Mouse (Mus musculus): ENCODE measurements around the gene Itga3. TPM values are rescaled to one million over a fixed set of nuclear protein-coding genes. Genes with fewer than 3 reads are reported as not detected.

Itga3 gene
- total RNA-seq, 1 experiment from 2014 or later = 2.5 TPM

DNA sequence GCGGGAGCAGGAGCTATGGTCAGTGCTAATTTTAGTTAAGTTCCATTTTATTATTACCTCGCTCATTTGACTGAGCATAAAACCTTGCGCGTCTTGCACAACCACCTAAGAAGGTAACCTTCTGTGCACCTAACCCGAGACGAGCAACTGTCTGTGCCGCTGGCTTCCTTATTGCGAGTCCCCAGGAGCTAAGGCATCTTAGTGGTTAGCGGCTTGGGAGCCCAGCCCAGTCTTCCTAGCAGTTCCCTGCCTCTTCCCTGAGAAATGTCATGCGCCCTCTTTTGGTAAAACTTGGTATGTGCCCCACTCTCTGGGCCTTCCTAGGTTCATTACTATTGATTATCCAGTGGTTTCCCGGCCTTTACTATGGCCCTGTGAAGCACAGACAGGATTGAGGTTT lies 34.5 kb downstream of the Itga3 start:
- ATAC-seq (replicated peaks in 1 of 2; ENCODE audit: insufficient read depth in 1 of 2, low FRiP score in 2 of 2, low TSS enrichment in 1 of 2, low read depth in 1 of 2, poor library complexity in 2 of 2, severe bottlenecking in 2 of 2) = peak; percentile 28 to 29; a peak in 2 of 4 replicates

DNA sequence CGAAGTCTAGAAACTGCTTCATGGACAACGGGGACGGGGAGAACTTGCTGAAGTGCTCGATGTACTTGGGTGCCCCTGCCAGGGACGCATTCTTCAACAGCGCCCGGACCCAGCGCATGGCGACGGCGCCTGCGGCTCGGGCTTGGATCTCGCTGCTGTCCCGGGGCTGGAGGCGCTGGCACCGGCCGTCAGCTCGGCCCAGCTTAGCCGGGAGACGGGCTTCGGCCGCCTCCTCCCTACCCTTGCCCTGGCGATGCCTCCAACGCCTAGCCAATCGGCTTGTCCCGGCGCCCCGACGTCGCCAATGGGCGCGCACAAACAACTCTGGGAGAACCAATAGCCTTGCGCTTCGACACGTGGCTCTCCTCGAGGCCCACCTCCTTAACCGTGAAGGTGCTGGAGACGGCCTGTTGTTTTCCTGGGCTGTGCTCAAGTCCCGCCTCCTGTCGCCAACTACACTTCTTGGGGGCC lies 35.4 kb downstream of the Itga3 start, which contains the start of gene Pdk2:
TSS of gene Pdk2 (minus strand) at position 216 of the 471 bp plus-strand sequence.
- peak; percentile 98 for ATAC-seq (replicated peaks in 1 of 2; ENCODE audit: insufficient read depth in 1 of 2, low FRiP score in 2 of 2, low TSS enrichment in 1 of 2, low read depth in 1 of 2, poor library complexity in 2 of 2, severe bottlenecking in 2 of 2)

- ATAC-seq (replicated peaks in 1 of 2; ENCODE audit: insufficient read depth in 1 of 2, low FRiP score in 2 of 2, low TSS enrichment in 1 of 2, low read depth in 1 of 2, poor library complexity in 2 of 2, severe bottlenecking in 2 of 2) = no peak
Measured at GRCm38 (mm10) chr11:95040491-95041138, 36.0 kb downstream of the Itga3 start.

- no peak for ATAC-seq (replicated peaks in 1 of 2; ENCODE audit: insufficient read depth in 1 of 2, low FRiP score in 2 of 2, low TSS enrichment in 1 of 2, low read depth in 1 of 2, poor library complexity in 2 of 2, severe bottlenecking in 2 of 2)
Measured at GRCm38 (mm10) chr11:95039766-95040165, 36.8 kb downstream of the Itga3 start.

GRCm38 (mm10) chr11:95038818-95039655 lies 37.6 kb downstream of the Itga3 start:
- ATAC-seq (replicated peaks in 1 of 2; ENCODE audit: insufficient read depth in 1 of 2, low FRiP score in 2 of 2, low TSS enrichment in 1 of 2, low read depth in 1 of 2, poor library complexity in 2 of 2, severe bottlenecking in 2 of 2) = no peak

DNA sequence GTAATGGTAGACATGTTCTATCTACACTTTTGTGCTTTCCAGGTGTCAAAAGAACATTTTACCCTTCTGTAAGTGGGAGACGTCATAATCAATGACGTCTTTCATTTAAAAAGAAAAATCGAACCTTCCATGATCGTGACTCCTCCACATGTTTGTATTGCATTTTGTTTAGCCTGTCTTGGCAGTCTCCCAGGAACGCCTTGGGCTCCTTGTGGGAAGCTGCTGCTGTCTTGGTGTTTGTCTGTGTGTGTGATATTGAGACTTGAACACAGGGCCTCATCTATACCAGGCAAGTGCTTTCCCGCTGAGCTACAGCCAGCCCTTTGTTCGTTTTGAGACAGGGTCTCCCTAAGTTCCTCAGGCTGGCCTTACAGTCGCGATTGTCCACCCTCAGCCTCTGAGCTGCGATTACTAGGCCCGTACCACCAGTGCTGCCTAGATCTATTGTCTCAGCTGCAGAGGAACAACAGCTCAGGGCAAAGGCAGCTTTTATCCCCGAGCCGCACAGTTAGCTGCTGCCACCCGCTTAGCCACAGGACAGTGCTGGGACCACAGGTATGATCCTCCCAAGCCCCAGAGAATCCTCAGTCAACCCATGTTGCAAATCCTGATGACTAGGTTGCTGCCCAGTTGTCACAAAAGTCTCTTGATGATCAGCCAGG lies 38.3 kb downstream of the Itga3 start:
- ATAC-seq (replicated peaks in 1 of 2; ENCODE audit: insufficient read depth in 1 of 2, low FRiP score in 2 of 2, low TSS enrichment in 1 of 2, low read depth in 1 of 2, poor library complexity in 2 of 2, severe bottlenecking in 2 of 2) = no peak

DNA sequence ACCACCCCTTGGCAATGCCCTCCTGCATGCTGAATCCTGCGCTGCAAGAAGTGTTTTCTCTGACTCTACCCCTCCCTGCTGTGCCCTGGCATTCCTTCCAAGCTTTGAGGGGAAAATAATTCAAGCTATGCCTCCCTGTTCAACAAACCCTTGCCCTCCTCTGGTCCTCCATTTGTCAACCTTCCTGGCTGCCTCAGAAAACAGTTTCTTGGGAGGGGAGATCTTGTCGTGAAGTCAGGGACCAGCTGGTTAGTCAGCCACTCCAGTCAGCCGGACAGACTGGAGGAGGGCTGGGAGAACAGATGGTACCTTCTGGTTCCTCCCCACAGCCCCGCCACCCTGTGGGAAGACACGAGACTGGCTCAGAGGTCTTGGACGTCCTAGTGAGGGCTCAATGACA lies 39.3 kb downstream of the Itga3 start:
- no peak for ATAC-seq (replicated peaks in 1 of 2; ENCODE audit: insufficient read depth in 1 of 2, low FRiP score in 2 of 2, low TSS enrichment in 1 of 2, low read depth in 1 of 2, poor library complexity in 2 of 2, severe bottlenecking in 2 of 2)

- ATAC-seq (replicated peaks in 1 of 2; ENCODE audit: insufficient read depth in 1 of 2, low FRiP score in 2 of 2, low TSS enrichment in 1 of 2, low read depth in 1 of 2, poor library complexity in 2 of 2, severe bottlenecking in 2 of 2) = no peak
Measured at GRCm38 (mm10) chr11:95036521-95036920, 40.1 kb downstream of the Itga3 start.

DNA sequence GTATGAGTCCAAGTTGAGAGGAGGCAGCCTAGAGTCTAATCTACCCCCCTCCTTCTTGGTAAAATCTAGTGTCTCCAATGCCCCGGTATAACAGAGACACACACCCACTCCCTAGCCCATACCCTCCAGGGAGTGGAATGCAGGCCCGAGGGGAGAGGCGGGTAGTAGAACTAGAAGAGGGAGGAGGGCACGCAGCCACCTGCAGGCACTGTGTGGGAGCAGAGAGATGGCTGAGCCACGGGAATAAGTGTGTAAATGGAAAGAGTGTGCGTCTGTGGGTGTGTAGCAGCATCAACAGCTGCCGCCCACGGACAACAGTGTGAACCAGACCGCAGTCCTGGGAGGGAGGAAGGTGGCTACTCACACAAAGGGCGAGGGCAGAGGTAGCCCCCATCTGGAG lies 41.7 kb downstream of the Itga3 start:
- ATAC-seq (replicated peaks in 1 of 2; ENCODE audit: insufficient read depth in 1 of 2, low FRiP score in 2 of 2, low TSS enrichment in 1 of 2, low read depth in 1 of 2, poor library complexity in 2 of 2, severe bottlenecking in 2 of 2) = no peak

GRCm38 (mm10) chr11:95033617-95034016 lies 43.0 kb downstream of the Itga3 start:
- no peak for ATAC-seq (replicated peaks in 1 of 2; ENCODE audit: insufficient read depth in 1 of 2, low FRiP score in 2 of 2, low TSS enrichment in 1 of 2, low read depth in 1 of 2, poor library complexity in 2 of 2, severe bottlenecking in 2 of 2)

DNA sequence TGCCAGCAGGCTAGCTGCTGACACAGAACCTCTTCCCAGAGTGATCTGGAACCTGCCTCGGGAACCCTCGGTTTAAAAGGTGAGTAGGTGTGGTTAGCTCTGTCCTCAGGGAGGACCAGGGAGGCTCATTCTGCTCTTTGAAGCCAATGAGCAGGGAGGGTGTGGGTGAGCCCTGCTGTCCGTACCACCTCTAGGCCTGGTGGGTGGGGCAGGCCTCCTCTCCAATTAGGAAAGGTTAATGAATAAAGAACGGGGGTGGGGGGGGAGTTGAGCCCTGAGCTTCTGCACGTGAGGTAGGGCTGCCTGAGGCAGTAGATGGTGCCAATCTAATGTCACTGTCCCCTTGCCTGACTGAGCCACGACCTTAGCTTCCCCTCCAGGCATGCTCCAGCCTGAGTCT lies 43.7 kb downstream of the Itga3 start:
- ATAC-seq (replicated peaks in 1 of 2; ENCODE audit: insufficient read depth in 1 of 2, low FRiP score in 2 of 2, low TSS enrichment in 1 of 2, low read depth in 1 of 2, poor library complexity in 2 of 2, severe bottlenecking in 2 of 2) = no peak

DNA sequence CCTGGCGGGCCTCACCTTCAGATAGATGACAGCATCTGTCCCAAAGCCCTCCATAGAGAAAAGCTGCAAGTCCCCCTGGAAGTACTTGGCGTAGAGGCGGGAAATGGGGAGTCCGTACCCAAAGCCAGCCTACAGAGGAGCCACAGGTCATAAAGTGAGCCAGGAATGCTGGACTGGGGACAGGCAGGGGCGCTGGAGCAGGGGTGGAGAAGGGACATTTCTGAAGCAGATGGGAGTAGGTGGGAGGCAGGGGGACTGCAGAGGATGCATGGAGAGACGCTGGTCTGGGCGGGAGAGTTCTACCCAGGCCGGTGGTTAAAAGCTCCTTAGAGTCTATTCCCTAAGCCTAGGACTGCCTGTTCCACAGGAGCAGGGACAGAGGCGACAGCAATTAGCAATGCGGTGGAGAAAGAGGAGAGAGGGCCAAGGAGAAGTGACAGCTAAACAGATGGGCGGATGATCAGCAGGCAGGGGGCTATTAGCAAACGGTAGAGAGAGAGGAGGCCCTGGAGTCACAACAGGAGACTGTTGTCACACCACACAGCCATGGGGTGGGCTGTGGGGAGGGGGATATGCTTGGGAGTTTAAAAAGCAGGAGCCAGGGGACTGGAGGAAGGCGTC lies 48.6 kb downstream of the Itga3 start:
- ATAC-seq (replicated peaks in 1 of 2; ENCODE audit: insufficient read depth in 1 of 2, low FRiP score in 2 of 2, low TSS enrichment in 1 of 2, low read depth in 1 of 2, poor library complexity in 2 of 2, severe bottlenecking in 2 of 2) = no peak

- no peak for ATAC-seq (replicated peaks in 1 of 2; ENCODE audit: insufficient read depth in 1 of 2, low FRiP score in 2 of 2, low TSS enrichment in 1 of 2, low read depth in 1 of 2, poor library complexity in 2 of 2, severe bottlenecking in 2 of 2)
Measured at GRCm38 (mm10) chr11:95026849-95027248, 49.8 kb downstream of the Itga3 start.

DNA sequence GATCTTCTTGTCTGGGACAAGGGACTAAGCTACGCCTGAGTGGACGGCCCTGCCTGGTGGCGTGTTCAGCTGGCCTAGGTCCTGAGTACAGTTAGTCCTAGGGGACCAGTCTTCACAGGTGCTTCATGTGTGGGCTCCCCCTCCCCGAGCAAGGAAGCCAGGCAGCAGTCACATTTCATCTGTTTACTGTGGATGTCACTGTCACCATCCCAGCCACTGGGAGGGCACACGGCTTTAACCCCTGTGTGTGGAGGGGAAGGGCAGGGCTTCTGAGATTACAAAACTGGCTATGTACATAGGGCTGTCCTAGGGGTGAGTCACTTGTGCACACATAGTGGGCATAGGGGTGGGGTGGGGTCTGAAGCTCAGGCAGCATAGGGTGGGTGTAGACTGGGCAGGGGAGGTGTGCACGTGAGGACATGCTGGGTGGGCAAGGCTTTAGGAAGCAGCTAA lies 50.5 kb downstream of the Itga3 start:
- no peak for ATAC-seq (replicated peaks in 1 of 2; ENCODE audit: insufficient read depth in 1 of 2, low FRiP score in 2 of 2, low TSS enrichment in 1 of 2, low read depth in 1 of 2, poor library complexity in 2 of 2, severe bottlenecking in 2 of 2)

DNA sequence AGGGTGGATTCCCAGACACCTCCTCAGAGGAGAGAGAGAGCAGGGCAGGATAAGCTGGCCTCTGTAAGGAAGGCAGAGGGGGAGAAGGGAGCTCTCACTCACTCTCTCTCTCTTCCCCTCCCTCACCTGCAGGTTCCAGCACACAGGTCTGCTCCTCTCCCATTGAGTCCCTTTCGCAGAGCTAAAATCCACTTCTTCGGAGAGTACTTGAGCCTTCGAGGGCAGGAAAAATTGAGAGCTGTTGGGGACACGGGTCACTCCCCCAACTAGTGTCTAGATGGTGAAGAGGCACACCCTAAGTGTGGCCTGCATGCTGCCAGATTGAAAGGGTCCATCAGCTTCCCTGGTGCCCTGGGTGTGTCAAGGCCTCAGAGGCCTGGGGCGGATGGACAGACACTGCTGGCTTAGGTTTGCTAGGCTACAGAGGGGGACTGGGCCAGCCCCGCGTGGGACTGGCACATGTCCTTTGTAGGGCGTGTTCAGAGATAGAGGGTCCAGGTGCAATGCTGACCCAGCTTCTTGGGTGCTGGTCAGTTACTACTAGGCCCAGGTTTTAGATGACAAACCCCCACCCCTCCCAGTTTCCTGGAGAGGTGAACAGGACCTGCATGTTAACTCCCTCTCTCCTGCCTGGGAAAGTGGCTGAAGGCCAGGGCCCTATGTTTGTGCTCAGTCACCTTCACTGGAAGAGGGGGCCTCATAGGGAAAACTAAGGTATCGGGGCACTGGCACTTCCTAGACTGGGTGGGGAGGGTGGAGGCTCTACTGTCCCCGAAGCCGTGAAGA lies 51.2 kb downstream of the Itga3 start:
- ATAC-seq (replicated peaks in 1 of 2; ENCODE audit: insufficient read depth in 1 of 2, low FRiP score in 2 of 2, low TSS enrichment in 1 of 2, low read depth in 1 of 2, poor library complexity in 2 of 2, severe bottlenecking in 2 of 2) = no peak

- ATAC-seq (replicated peaks in 1 of 2; ENCODE audit: insufficient read depth in 1 of 2, low FRiP score in 2 of 2, low TSS enrichment in 1 of 2, low read depth in 1 of 2, poor library complexity in 2 of 2, severe bottlenecking in 2 of 2) = no peak
Measured at GRCm38 (mm10) chr11:95024439-95025184, 52.0 kb downstream of the Itga3 start.
